Mouse (Mus musculus) neural tube, embryonic 11.5 days (tissue): ENCODE measurements around the gene Ccdc85c. TPM values are rescaled to one million over a fixed set of nuclear protein-coding genes. Genes with fewer than 3 reads are reported as not detected.

Source experiments
- ATAC-seq: fragments of 200-750 bp; cut with Nextera tagmentation; 2 replicates; pipeline ENCODE4 v1.8.0; 2017; ENCODE audit warnings: moderate number of reproducible peaks, mild to moderate bottlenecking, moderate TSS enrichment, moderate library complexity; ENCODE audit not compliant: insufficient read depth, low FRiP score, low TSS enrichment
- DNase-seq: peaks from one replicate; pipeline ENCODE4 v3.0.0-alpha.2; 2015; ENCODE audit warnings: low spot score
- H3K27ac ChIP-seq: fragments of 300-500 bp; sonication (generic); 2 replicates; pipeline ENCODE4 v1.5.1; 2014; ENCODE audit warnings: low read depth, mild to moderate bottlenecking, low read length
- H3K27me3 ChIP-seq: fragments of 300-500 bp; sonication (generic); 2 replicates; pipeline ENCODE4 v1.6.1; 2014; ENCODE audit warnings: mild to moderate bottlenecking, low read length, mixed read lengths; ENCODE audit not compliant: control insufficient read depth, insufficient read depth
- H3K36me3 ChIP-seq: fragments of 300-500 bp; sonication (generic); 2 replicates; pipeline ENCODE4 v1.6.1; 2014; ENCODE audit warnings: mild to moderate bottlenecking, low read length, moderate library complexity, mixed read lengths; ENCODE audit not compliant: control insufficient read depth, insufficient read depth
- H3K4me1 ChIP-seq: fragments of 300-500 bp; sonication (generic); 2 replicates; pipeline ENCODE4 v1.6.1; 2014; ENCODE audit warnings: low read length, mixed read lengths; ENCODE audit not compliant: control insufficient read depth, insufficient read depth
- H3K4me2 ChIP-seq: fragments of 300-500 bp; sonication (generic); 2 replicates; pipeline ENCODE4 v1.6.1; 2014; ENCODE audit warnings: low read depth, mild to moderate bottlenecking, moderate library complexity
- H3K4me3 ChIP-seq: fragments of 300-500 bp; sonication (generic); 2 replicates; pipeline ENCODE4 v1.5.1; 2014; ENCODE audit warnings: low read depth, low read length
- H3K9ac ChIP-seq: fragments of 300-500 bp; sonication (generic); 2 replicates; pipeline ENCODE4 v1.6.1; 2014; ENCODE audit warnings: mild to moderate bottlenecking, low read length
- H3K9me3 ChIP-seq: fragments of 300-500 bp; sonication (generic); 2 replicates; pipeline ENCODE4 v1.6.1; 2016; ENCODE audit warnings: low read length; ENCODE audit not compliant: control insufficient read depth
- WGBS: fragments of 180-500 bp; shearing (Covaris S2); extraction: QIAGEN DNeasy Blood & Tissue Kit; methylation state at CpG from one replicate; pipeline ENCODE4 v1.1.7; 2014; 5-methylcytosine and 5-hydroxymethylcytosine counted together
- polyA plus RNA-seq: library from polyadenylated mRNA; unstranded; fragments of >200 nt; fragmentation: Nextera tagmentation; extraction: Ambion mirVana; gene quantifications from 2 replicates; pipeline ENCODE4 v1.2.1, GENCODE M21; 2014

Gene Ccdc85c
- polyA plus RNA-seq, 1 experiment from 2014 or later: 20.3 TPM

- no peak overlapping the region for H3K27ac ChIP-seq
- no peaks in the 10 kb centered on the region for H3K36me3 ChIP-seq
- ATAC-seq (no peak), DNase-seq (no peak)
- H3K9me3 ChIP-seq: no peaks in the 10 kb centered on the region
- peaks cover 43% of the 10 kb centered on the region for H3K4me1 ChIP-seq
- WGBS: 76% methylated on average over 15 of the region's 15 CpGs
- no peak overlapping the region for H3K9ac ChIP-seq
- no peak overlapping the region for H3K4me2 ChIP-seq
- H3K27me3 ChIP-seq: no peaks in the 10 kb centered on the region
- no peak overlapping the region for H3K4me3 ChIP-seq
These were observed 23.2 kb downstream of the Ccdc85c start for GRCm38 (mm10) chr12:108251825-108252542.

- Histone ChIP-seq H3K9ac (no peak overlapping the region), H3K36me3 (no peaks in the 10 kb centered on the region), H3K9me3 (no peaks in the 10 kb centered on the region), H3K27me3 (no peaks in the 10 kb centered on the region), H3K4me2 (no peak overlapping the region), H3K27ac (no peak overlapping the region), H3K4me3 (no peak overlapping the region), H3K4me1 (peaks cover 42% of the 10 kb centered on the region)
- 85% methylated on average over 31 of the region's 31 CpGs for WGBS
- DNase-seq (no peak), ATAC-seq (no peak)
These were observed 24.0 kb downstream of the Ccdc85c start for GRCm38 (mm10) chr12:108251034-108251792.

GRCm38 (mm10) chr12:108249522-108249921 is 25.7 kb downstream of the Ccdc85c start:
- no peak overlapping the region for H3K27ac ChIP-seq
- 86% methylated on average over 10 of the region's 10 CpGs for WGBS
- no peaks in the 10 kb centered on the region for H3K27me3 ChIP-seq
- H3K9ac ChIP-seq: no peak overlapping the region
- H3K9me3 ChIP-seq: no peaks in the 10 kb centered on the region
- peaks cover 49% of the 10 kb centered on the region for H3K4me1 ChIP-seq
- no peak overlapping the region for H3K4me3 ChIP-seq
- no peak for ATAC-seq
- no peak overlapping the region for H3K4me2 ChIP-seq
- no peak for DNase-seq
- no peaks in the 10 kb centered on the region for H3K36me3 ChIP-seq

GRCm38 (mm10) chr12:108249019-108249418 is 26.2 kb downstream of the Ccdc85c start:
- H3K4me2 ChIP-seq: no peak overlapping the region
- no peaks in the 10 kb centered on the region for H3K27me3 ChIP-seq
- peaks cover 54% of the 10 kb centered on the region for H3K4me1 ChIP-seq
- H3K4me3 ChIP-seq: no peak overlapping the region
- whole genome bisulfite sequencing: 96% methylated on average over 8 of the region's 8 CpGs
- DNase-seq (no peak), ATAC-seq (no peak)
- no peak overlapping the region for H3K27ac ChIP-seq
- no peak overlapping the region for H3K9ac ChIP-seq
- H3K36me3 ChIP-seq: no peaks in the 10 kb centered on the region
- no peaks in the 10 kb centered on the region for H3K9me3 ChIP-seq

- Histone ChIP-seq H3K9me3 (no peaks in the 10 kb centered on the region), H3K27ac (0 out of 2 replicates have a peak overlapping the region, but pooled peaks have one; percentile 8), H3K9ac (no peak overlapping the region), H3K4me1 (peaks cover 57% of the 10 kb centered on the region), H3K4me3 (no peak overlapping the region), H3K4me2 (no peak overlapping the region), H3K36me3 (no peaks in the 10 kb centered on the region), H3K27me3 (no peaks in the 10 kb centered on the region)
- no peak for ATAC-seq
- whole genome bisulfite sequencing: 80% methylated on average over 10 of the region's 10 CpGs
- DNase-seq: no peak
These were observed 28.3 kb downstream of the Ccdc85c start for GRCm38 (mm10) chr12:108246759-108247500.

GRCm38 (mm10) chr12:108245579-108245978 is 29.6 kb downstream of the Ccdc85c start:
- H3K4me1 ChIP-seq: peaks cover 69% of the 10 kb centered on the region
- 39% methylated on average over 9 of the region's 9 CpGs for WGBS
- ATAC-seq (no peak), DNase-seq (no peak)
- no peaks in the 10 kb centered on the region for H3K9me3 ChIP-seq
- H3K27me3 ChIP-seq: no peaks in the 10 kb centered on the region
- H3K9ac ChIP-seq: no peak overlapping the region
- peak overlapping the region; percentile 17; the same call in 1 of the 2 replicates for H3K27ac ChIP-seq
- no peak overlapping the region for H3K4me3 ChIP-seq
- no peaks in the 10 kb centered on the region for H3K36me3 ChIP-seq
- no peak overlapping the region for H3K4me2 ChIP-seq

GRCm38 (mm10) chr12:108244778-108245177 is 30.4 kb downstream of the Ccdc85c start:
- Histone ChIP-seq H3K4me3 (no peak overlapping the region), H3K9me3 (no peaks in the 10 kb centered on the region), H3K4me1 (peaks cover 77% of the 10 kb centered on the region), H3K27ac (peak overlapping the region; percentile 17), H3K9ac (no peak overlapping the region), H3K27me3 (no peaks in the 10 kb centered on the region), H3K36me3 (no peaks in the 10 kb centered on the region), H3K4me2 (no peak overlapping the region; the same call in 1 of the 2 replicates)
- 9% methylated on average over 8 of the region's 8 CpGs for WGBS
- no peak for ATAC-seq
- no peak for DNase-seq

GRCm38 (mm10) chr12:108242243-108242745 is 32.9 kb downstream of the Ccdc85c start:
- Histone ChIP-seq H3K9ac (no peak overlapping the region), H3K27me3 (no peaks in the 10 kb centered on the region), H3K4me1 (peaks cover 95% of the 10 kb centered on the region), H3K4me3 (no peak overlapping the region), H3K9me3 (no peaks in the 10 kb centered on the region), H3K36me3 (no peaks in the 10 kb centered on the region), H3K27ac (peak overlapping the region; percentile 96), H3K4me2 (no peak overlapping the region)
- ATAC-seq (no peak), DNase-seq (no peak)
- 48% methylated on average over 17 of the region's 20 CpGs for WGBS
